33 mouse cellular contexts compared by ENCODE assay signal in genomic region chr4:149078261-149078660, GRCm38 (mm10). TPM values are rescaled to one million over a fixed set of nuclear protein-coding genes. Genes with fewer than 3 reads are reported as not detected.
DNase-seq lines count a peak whose midpoint lies in the region; ATAC-seq and TF ChIP-seq lines count a peak whose summit lies in the region.
"Had no signal": no experiment of that assay in that cellular context is flagged by ENCODE, and none has a peak within 500 bp of the region (broad histone marks: within the 10 kb centered on the region; RNA-seq: fewer than 3 reads in every experiment).

No protein-coding gene starts in this region.

- H3K4me2 ChIP-seq in kidney, embryonic 16.5 days (replicated peaks; ENCODE audit: low read depth, low read length), result no peak overlapping the region
- no peak overlapping the region for H3K4me2 ChIP-seq in intestine, postnatal 0 days (replicated peaks; ENCODE audit: low read depth)
- H3K4me2 ChIP-seq: heart, embryonic 11.5 days; hindbrain, embryonic 15.5 days; limb, embryonic 13.5 days; midbrain, embryonic 12.5 days; neural tube, embryonic 13.5 days had no signal

- no peak for TF ChIP-seq CTCF in liver, adult 2 months (IDR thresholded peaks at IDR 0.05; ENCODE audit: low read depth, low read length)
- 0 out of 2 replicates have a peak, but pooled peaks have one; percentile 10 for TF ChIP-seq CTCF in intestine, postnatal 0 days (IDR thresholded peaks at IDR 0.05; ENCODE audit: low read depth)

- no peak overlapping the region for H3K4me3 ChIP-seq in kidney, embryonic 16.5 days (ENCODE audit: low read length)
- no peak overlapping the region for H3K4me3 ChIP-seq in liver, adult 2 months (ENCODE audit: insufficient read depth, low read depth, low read length)
- H3K4me3 ChIP-seq in intestine, postnatal 0 days (ENCODE audit: low read depth, low read length), result no peak overlapping the region
- H3K4me3 ChIP-seq: hindbrain, embryonic 15.5 days; limb, embryonic 13.5 days; megakaryocyte, embryonic 14.5 days; midbrain, embryonic 12.5 days; neural tube, embryonic 13.5 days had no signal

- H3K27ac ChIP-seq in kidney, embryonic 16.5 days (ENCODE audit: low read length), result no peak overlapping the region
- peak overlapping the region; percentile 41 for H3K27ac ChIP-seq in liver, adult 2 months (replicated peaks; ENCODE audit: insufficient read depth, low read depth, low read length)
- H3K27ac ChIP-seq in intestine, postnatal 0 days (ENCODE audit: low read depth, low read length), result no peak overlapping the region
- H3K27ac ChIP-seq: hindbrain, embryonic 15.5 days; limb, embryonic 13.5 days; midbrain, embryonic 12.5 days; neural tube, embryonic 13.5 days had no signal

- no peaks in the 10 kb centered on the region for H3K9me3 ChIP-seq in kidney, embryonic 16.5 days (ENCODE audit: low read length)
- H3K9me3 ChIP-seq in intestine, postnatal 0 days (ENCODE audit: control insufficient read depth), result no peaks in the 10 kb centered on the region
- H3K9me3 ChIP-seq: G1E; hindbrain, embryonic 15.5 days; limb, embryonic 13.5 days; megakaryocyte, embryonic 14.5 days; midbrain, embryonic 12.5 days; neural tube, embryonic 13.5 days had no signal

- H3K27me3 ChIP-seq in kidney, embryonic 16.5 days (ENCODE audit: insufficient read depth, low read length), result no peaks in the 10 kb centered on the region
- no peaks in the 10 kb centered on the region for H3K27me3 ChIP-seq in liver, adult 2 months (ENCODE audit: control insufficient read depth, insufficient read depth, low read length)
- no peaks in the 10 kb centered on the region for H3K27me3 ChIP-seq in intestine, postnatal 0 days (replicated peaks; ENCODE audit: control insufficient read depth, insufficient read depth, low read length)
- H3K27me3 ChIP-seq: CH12.LX; hindbrain, embryonic 15.5 days; limb, embryonic 13.5 days; megakaryocyte, embryonic 14.5 days; midbrain, embryonic 12.5 days; neural tube, embryonic 13.5 days; Patski had no signal

- DNase-seq in kidney, adult 11 months, result peak; percentile 40
- DNase-seq in liver, adult 2 months (ENCODE audit: extremely low read depth, low read depth, low spot score), result peak; percentile 87
- DNase-seq in liver (no peak), NIH3T3 (ENCODE audit: low read depth) (peak; percentile 51)
- DNase-seq in urinary bladder, postnatal 25 days (ENCODE audit: low spot score), result no peak
- DNase-seq in testis, postnatal 14 days (ENCODE audit: low spot score), result no peak
- DNase-seq: cerebellum, adult 11 months; cerebellum, adult 9-10 months; cerebellum, postnatal 36 days; gastrocnemius, postnatal 25 days; heart, adult 18-20 months; heart, postnatal 4 days; lung, adult 18-20 months; lung, postnatal 4 days; right cerebral cortex, postnatal 4 days; thymus, postnatal 4 days had no signal

- peaks cover 13% of the 10 kb centered on the region for H3K4me1 ChIP-seq in kidney, embryonic 16.5 days (ENCODE audit: insufficient read depth, low read length)
- peaks cover 50% of the 10 kb centered on the region for H3K4me1 ChIP-seq in liver, adult 2 months (ENCODE audit: control insufficient read depth, insufficient read depth, low read length)
- H3K4me1 ChIP-seq in intestine, postnatal 0 days (replicated peaks; ENCODE audit: control insufficient read depth, insufficient read depth, low read length), result 0 out of 2 replicates have a peak, but pooled peaks cover 3% of the 10 kb centered on the region

- ATAC-seq in kidney, embryonic 16.5 days (ENCODE audit: low FRiP score, low TSS enrichment), result no peak
- peak; percentile 28; the same call in 1 of the 2 replicates for ATAC-seq in intestine, postnatal 0 days
- ATAC-seq: forebrain, embryonic 14.5 days; inflammation-experienced regulatory T-cells, adult 6 months; lung, postnatal 0 days; Patski had no signal

- H3K36me3 ChIP-seq in kidney, embryonic 16.5 days (ENCODE audit: insufficient read depth, low read length), result peaks cover 10% of the 10 kb centered on the region
- H3K36me3 ChIP-seq in liver, adult 2 months (ENCODE audit: control insufficient read depth, insufficient read depth, low read length), result peaks cover 2% of the 10 kb centered on the region; the same call in 1 of the 2 replicates
- H3K36me3 ChIP-seq in intestine, postnatal 0 days (ENCODE audit: control insufficient read depth, insufficient read depth), result peaks cover 11% of the 10 kb centered on the region; the same call in 1 of the 2 replicates
- H3K36me3 ChIP-seq: hindbrain, embryonic 15.5 days had no signal

- 42% methylated on average over 4 of the region's 4 CpGs for WGBS in kidney, embryonic 16.5 days
- 18% methylated on average over 4 of the region's 4 CpGs for WGBS in liver, adult 2 months
- 23% methylated on average over 4 of the region's 4 CpGs for WGBS in intestine, postnatal 0 days

- H3K79me2 ChIP-seq in liver, adult 2 months (ENCODE audit: control insufficient read depth, insufficient read depth, low read length), result peaks cover 32% of the 10 kb centered on the region; the same call in 1 of the 2 replicates

- no peak for TF ChIP-seq POLR2A in liver, adult 2 months (IDR thresholded peaks at IDR 0.05; ENCODE audit: extremely low read depth, insufficient read depth, low read length)

- H3K9ac ChIP-seq in kidney, embryonic 16.5 days (replicated peaks; ENCODE audit: low read length), result no peak overlapping the region
- H3K9ac ChIP-seq in liver, adult 2 months (ENCODE audit: low read depth, low read length), result no peak overlapping the region
- no peak overlapping the region for H3K9ac ChIP-seq in intestine, postnatal 0 days (ENCODE audit: low read depth, low read length)
- H3K9ac ChIP-seq: hindbrain, embryonic 15.5 days; limb, embryonic 13.5 days; midbrain, embryonic 12.5 days; neural tube, embryonic 13.5 days had no signal

RNA-seq across cellular contexts. Expression of gene Pex14, which starts 21.4 kb away (rescaled TPM):
- polyA plus RNA-seq in kidney, embryonic 16.5 days (2015; fragmentation: Nextera tagmentation; extraction: Ambion mirVana), result 65.0 and 67.3 TPM in 2 replicates
- total RNA-seq in liver, adult 2 months (2014; rRNA removed), result 35.6 and 43.3 TPM in 2 replicates
- 58.2 and 71.6 TPM in 2 replicates for polyA plus RNA-seq in liver, adult 2 months (2012; rRNA removed)
- 48.9 and 56.0 TPM in 2 replicates for polyA plus RNA-seq in intestine, postnatal 0 days (2015; fragmentation: Nextera tagmentation; extraction: Ambion mirVana)

RNA-seq across cellular contexts. Expression of gene Dffa, which starts 25.7 kb away (rescaled TPM):
- polyA plus RNA-seq in kidney, embryonic 16.5 days (2015; fragmentation: Nextera tagmentation; extraction: Ambion mirVana), result 39.0 and 40.2 TPM in 2 replicates
- 11.8 and 13.2 TPM in 2 replicates for total RNA-seq in liver, adult 2 months (2014; rRNA removed)
- 14.5 and 14.8 TPM in 2 replicates for polyA plus RNA-seq in liver, adult 2 months (2012; rRNA removed)
- polyA plus RNA-seq in intestine, postnatal 0 days (2015; fragmentation: Nextera tagmentation; extraction: Ambion mirVana), result 26.9 and 28.2 TPM in 2 replicates

RNA-seq across cellular contexts. Expression of gene Cort, which starts 48.3 kb away (rescaled TPM):
- 0.27 and 0.41 TPM in 2 replicates for polyA plus RNA-seq in kidney, embryonic 16.5 days (2015; fragmentation: Nextera tagmentation; extraction: Ambion mirVana)
- not detected in 2 replicates for total RNA-seq in liver, adult 2 months (2014; rRNA removed)
- polyA plus RNA-seq in liver, adult 2 months (2012; rRNA removed), result not detected in 2 replicates
- not detected in 2 replicates for polyA plus RNA-seq in intestine, postnatal 0 days (2015; fragmentation: Nextera tagmentation; extraction: Ambion mirVana)
- total RNA-seq: heart, adult 18-20 months had no signal
- polyA plus RNA-seq: embryonic facial prominence, embryonic 11.5 days; heart, embryonic 16.5 days; neural tube, embryonic 13.5 days; thymus, postnatal 0 days had no signal

RNA-seq across cellular contexts. Expression of gene Cenps, which starts 59.2 kb away (rescaled TPM):
- polyA plus RNA-seq in kidney, embryonic 16.5 days (2015; fragmentation: Nextera tagmentation; extraction: Ambion mirVana), result 34.0 and 36.3 TPM in 2 replicates
- 0.40 and 0.46 TPM in 2 replicates for total RNA-seq in liver, adult 2 months (2014; rRNA removed)
- 0.19 and 0.33 TPM in 2 replicates for polyA plus RNA-seq in liver, adult 2 months (2012; rRNA removed)
- polyA plus RNA-seq in intestine, postnatal 0 days (2015; fragmentation: Nextera tagmentation; extraction: Ambion mirVana), result 10.6 and 12.1 TPM in 2 replicates

Comparison
In these comparisons a context has a peak if more than half of its experiments do, and no peak if none do; other contexts are left out.
1. DNase-seq: peak in kidney, adult 11 months (single experiment), liver, adult 2 months (single experiment) and NIH3T3 (single experiment); none in liver (single experiment), urinary bladder, postnatal 25 days (single experiment) and testis, postnatal 14 days (single experiment).